Mouse (Mus musculus): ENCODE data around the gene Fam13a. TPM values are rescaled to one million over a fixed set of nuclear protein-coding genes. Genes with fewer than 3 reads are reported as not detected.

Fam13a gene
- total RNA-seq (2014; rRNA removed; ENCODE audit: low replicate concordance) (3.3 and 12.4 TPM in 2 replicates), polyA plus RNA-seq (2015; fragmentation: Nextera tagmentation; extraction: Ambion mirVana) (9.5 and 10.7 TPM in 2 replicates)

DNA sequence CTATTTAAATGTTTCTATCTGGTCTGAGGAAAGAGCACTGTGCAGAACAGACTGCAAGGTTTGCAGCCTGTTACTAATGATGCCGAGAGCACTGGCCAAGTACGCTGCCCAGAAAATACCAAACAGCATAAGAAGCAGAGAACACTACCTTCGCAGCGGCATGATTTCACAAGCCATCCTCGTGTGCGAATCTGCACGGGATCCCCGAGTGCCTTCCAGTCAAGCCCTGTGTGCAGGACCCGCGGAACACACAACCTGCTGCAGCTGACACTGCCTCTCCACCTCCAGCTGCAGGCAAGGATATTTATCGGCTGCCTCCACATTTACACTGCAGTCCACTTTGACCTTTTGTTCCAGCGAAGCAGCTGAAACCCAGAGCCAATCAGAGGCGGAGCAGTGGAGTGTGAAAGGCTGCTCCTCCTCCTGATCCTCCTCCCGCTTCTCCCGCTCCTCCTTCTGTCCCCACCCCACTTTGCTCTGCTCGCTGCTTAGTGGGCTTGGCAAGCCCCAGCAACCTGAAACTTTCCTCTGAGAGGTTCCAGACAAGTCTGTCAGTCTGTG, at the start of gene Fam13a:
Gene Fam13a, minus strand, starts transcription at position 386 of the 561 bp plus-strand sequence.
- Histone ChIP-seq H3K4me3 (ENCODE audit: low read depth, low read length) (peak within 1 kb of the TSS; percentile 61), H3K36me3 (replicated peaks; ENCODE audit: control insufficient read depth, insufficient read depth, low read length) (no peaks in the 10 kb centered on the region), H3K27me3 (ENCODE audit: control insufficient read depth, insufficient read depth, low read length) (no peaks in the 10 kb centered on the region), H3K9ac (replicated peaks; ENCODE audit: low read depth, low read length) (peak within 1 kb of the TSS; percentile 47), H3K4me1 (ENCODE audit: control insufficient read depth, insufficient read depth) (no peaks in the 10 kb centered on the region), H3K27ac (ENCODE audit: low read depth) (peak within 1 kb of the TSS; percentile 83), H3K9me3 (replicated peaks; ENCODE audit: control insufficient read depth, low read length) (no peaks in the 10 kb centered on the region), H3K4me2 (ENCODE audit: low read depth, low read length) (peak within 1 kb of the TSS; percentile 65)
- under 1% methylated on average over 16 of the region's 16 CpGs for WGBS
- ATAC-seq (ENCODE audit: insufficient read depth, low read depth) (peak; percentile 99), DNase-seq (ENCODE audit: low spot score) (peak; percentile 99)
- TF ChIP-seq EP300 (IDR thresholded peaks at IDR 0.05; ENCODE audit: low read depth) (no peak), CTCF (IDR thresholded peaks at IDR 0.05; ENCODE audit: low read depth) (no peak)

DNA sequence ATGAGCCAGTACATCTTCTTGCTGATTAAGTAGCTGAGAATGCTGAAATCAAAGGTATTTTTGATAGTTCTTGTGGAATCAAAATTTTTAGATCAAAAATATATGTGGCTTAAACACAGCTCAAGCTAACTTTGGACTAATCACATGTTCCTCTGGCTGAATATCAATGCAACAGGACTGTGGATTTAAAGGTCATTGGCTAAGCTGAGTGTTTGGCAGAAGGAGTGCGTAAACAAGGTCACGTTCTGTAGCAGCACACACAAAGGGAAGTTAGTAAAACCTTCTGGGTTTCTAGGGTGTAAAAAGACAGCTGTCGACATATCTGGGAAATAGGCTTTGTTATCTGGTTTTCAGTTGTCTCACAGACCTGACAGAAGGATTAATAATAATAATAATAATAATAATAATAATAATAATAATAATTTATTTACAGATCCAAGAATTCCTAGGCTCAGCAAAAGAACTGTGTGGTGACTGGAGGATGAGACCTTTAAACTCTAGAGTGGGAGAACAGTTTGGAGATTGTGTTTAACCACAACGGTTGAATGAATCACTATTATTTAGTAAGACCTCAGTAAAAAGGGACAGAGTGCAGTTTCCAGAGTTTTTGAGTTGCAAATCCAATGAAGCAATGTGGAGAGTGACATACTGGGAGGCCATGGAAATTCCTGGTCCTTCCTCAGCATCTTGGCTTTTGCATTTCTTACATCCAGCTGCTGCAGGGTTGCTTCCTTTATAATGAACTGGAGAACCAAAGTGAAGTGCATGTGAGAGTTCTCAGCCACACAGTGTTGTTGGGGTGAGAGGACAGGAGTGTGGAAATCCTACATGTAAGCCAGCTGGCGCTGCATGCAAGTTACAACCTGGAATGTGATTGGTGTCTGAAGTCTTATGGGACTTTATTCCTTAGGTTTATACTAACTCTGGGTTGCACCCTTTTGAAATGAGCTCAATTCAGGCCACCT, 48.0 kb upstream of the Fam13a start:
- no peak overlapping the region for H3K27ac ChIP-seq (ENCODE audit: low read depth)
- no peak overlapping the region for H3K9ac ChIP-seq (replicated peaks; ENCODE audit: low read depth, low read length)
- no peaks in the 10 kb centered on the region for H3K27me3 ChIP-seq (ENCODE audit: control insufficient read depth, insufficient read depth, low read length)
- H3K4me2 ChIP-seq (ENCODE audit: low read depth, low read length) = no peak overlapping the region
- H3K4me3 ChIP-seq (ENCODE audit: low read depth, low read length) = no peak overlapping the region
- no peaks in the 10 kb centered on the region for H3K36me3 ChIP-seq (replicated peaks; ENCODE audit: control insufficient read depth, insufficient read depth, low read length)
- no peak for ATAC-seq (ENCODE audit: insufficient read depth, low read depth)
- no peak for DNase-seq (ENCODE audit: low spot score)
- H3K9me3 ChIP-seq (replicated peaks; ENCODE audit: control insufficient read depth, low read length) = no peaks in the 10 kb centered on the region
- H3K4me1 ChIP-seq (ENCODE audit: control insufficient read depth, insufficient read depth) = no peaks in the 10 kb centered on the region
- TF ChIP-seq EP300 (IDR thresholded peaks at IDR 0.05; ENCODE audit: low read depth) (no peak), CTCF (IDR thresholded peaks at IDR 0.05; ENCODE audit: low read depth) (no peak)
- 68% methylated on average over 5 of the region's 5 CpGs for WGBS

DNA sequence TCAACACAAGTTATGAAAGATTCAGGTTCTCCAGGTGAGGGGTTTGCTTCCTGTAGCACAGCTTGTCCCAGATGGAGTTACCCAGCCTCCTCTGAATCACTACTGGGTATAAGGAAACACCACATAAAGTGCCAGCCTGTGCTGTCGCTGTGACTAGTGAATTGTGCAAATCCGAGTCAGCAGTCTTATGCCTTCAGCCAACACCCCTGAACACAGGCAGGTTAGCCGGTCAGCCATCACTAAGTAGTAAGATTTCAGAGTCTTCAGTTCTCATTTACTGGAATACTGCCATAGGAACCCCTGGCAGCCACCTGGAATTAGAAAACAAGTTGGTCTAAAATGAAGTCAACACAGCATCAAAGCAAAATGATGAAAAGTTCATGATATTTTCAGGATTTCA, 47.3 kb upstream of the Fam13a start:
- no peak overlapping the region for H3K4me2 ChIP-seq (ENCODE audit: low read depth, low read length)
- no peak for DNase-seq (ENCODE audit: low spot score)
- no peaks in the 10 kb centered on the region for H3K4me1 ChIP-seq (ENCODE audit: control insufficient read depth, insufficient read depth)
- H3K27ac ChIP-seq (ENCODE audit: low read depth) = no peak overlapping the region
- H3K4me3 ChIP-seq (ENCODE audit: low read depth, low read length) = no peak overlapping the region
- H3K27me3 ChIP-seq (ENCODE audit: control insufficient read depth, insufficient read depth, low read length) = no peaks in the 10 kb centered on the region
- no peaks in the 10 kb centered on the region for H3K9me3 ChIP-seq (replicated peaks; ENCODE audit: control insufficient read depth, low read length)
- H3K9ac ChIP-seq (replicated peaks; ENCODE audit: low read depth, low read length) = no peak overlapping the region
- no peaks in the 10 kb centered on the region for H3K36me3 ChIP-seq (replicated peaks; ENCODE audit: control insufficient read depth, insufficient read depth, low read length)
- TF ChIP-seq CTCF (IDR thresholded peaks at IDR 0.05; ENCODE audit: low read depth) = no peak
- no peak for TF ChIP-seq EP300 (IDR thresholded peaks at IDR 0.05; ENCODE audit: low read depth)
- WGBS = 84% methylated on average over 3 of the region's 3 CpGs
- ATAC-seq (ENCODE audit: insufficient read depth, low read depth) = no peak

- Histone ChIP-seq H3K9me3 (replicated peaks; ENCODE audit: control insufficient read depth, low read length) (no peaks in the 10 kb centered on the region), H3K27ac (ENCODE audit: low read depth) (no peak overlapping the region), H3K4me2 (ENCODE audit: low read depth, low read length) (no peak overlapping the region), H3K4me1 (ENCODE audit: control insufficient read depth, insufficient read depth) (no peaks in the 10 kb centered on the region), H3K27me3 (ENCODE audit: control insufficient read depth, insufficient read depth, low read length) (no peaks in the 10 kb centered on the region), H3K4me3 (ENCODE audit: low read depth, low read length) (no peak overlapping the region), H3K9ac (replicated peaks; ENCODE audit: low read depth, low read length) (no peak overlapping the region), H3K36me3 (replicated peaks; ENCODE audit: control insufficient read depth, insufficient read depth, low read length) (no peaks in the 10 kb centered on the region)
- DNase-seq (ENCODE audit: low spot score) = peak; percentile 49
- peak; percentile 41; the same call in 1 of the 2 replicates for ATAC-seq (ENCODE audit: insufficient read depth, low read depth)
- TF ChIP-seq CTCF (IDR thresholded peaks at IDR 0.05; ENCODE audit: low read depth) (no peak), EP300 (IDR thresholded peaks at IDR 0.05; ENCODE audit: low read depth) (no peak)
- 79% methylated on average over 5 of the region's 5 CpGs for whole genome bisulfite sequencing
Measured at GRCm38 (mm10) chr6:59068187-59068586, 43.8 kb upstream of the Fam13a start.

DNA sequence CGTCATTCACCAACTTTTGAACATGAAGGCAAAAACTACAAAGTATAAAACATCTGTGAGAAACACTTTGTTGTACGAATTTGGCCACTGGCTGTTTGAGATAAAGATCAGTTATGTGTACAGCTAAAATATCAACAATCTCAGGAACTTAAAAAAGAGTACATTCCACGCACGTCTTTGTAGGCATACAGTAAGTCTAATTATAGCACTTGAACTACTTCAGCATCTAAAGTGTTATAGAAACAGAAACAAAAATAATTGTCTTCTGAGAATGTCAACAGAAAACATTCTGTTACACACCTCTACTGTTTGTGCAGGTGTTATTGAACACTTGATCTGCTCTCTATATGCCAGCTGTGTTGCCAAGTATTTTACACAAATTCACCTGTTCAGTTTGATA, 40.1 kb upstream of the Fam13a start:
- 36% methylated on average over 4 of the region's 4 CpGs for WGBS
- DNase-seq (ENCODE audit: low spot score) (no peak), ATAC-seq (ENCODE audit: insufficient read depth, low read depth) (no peak)
- Histone ChIP-seq H3K9me3 (replicated peaks; ENCODE audit: control insufficient read depth, low read length) (no peaks in the 10 kb centered on the region), H3K4me2 (ENCODE audit: low read depth, low read length) (no peak overlapping the region), H3K36me3 (replicated peaks; ENCODE audit: control insufficient read depth, insufficient read depth, low read length) (no peaks in the 10 kb centered on the region), H3K4me1 (ENCODE audit: control insufficient read depth, insufficient read depth) (no peaks in the 10 kb centered on the region), H3K9ac (replicated peaks; ENCODE audit: low read depth, low read length) (no peak overlapping the region), H3K27ac (ENCODE audit: low read depth) (no peak overlapping the region), H3K27me3 (ENCODE audit: control insufficient read depth, insufficient read depth, low read length) (no peaks in the 10 kb centered on the region), H3K4me3 (ENCODE audit: low read depth, low read length) (no peak overlapping the region)
- TF ChIP-seq CTCF (IDR thresholded peaks at IDR 0.05; ENCODE audit: low read depth) (no peak), EP300 (IDR thresholded peaks at IDR 0.05; ENCODE audit: low read depth) (no peak)

All from heart, postnatal 0 days (tissue).